Mouse (Mus musculus): ENCODE data around the gene Tmem109.
A peak's percentile ranks its signal among the peaks of the same experiment; 100 is the strongest.

Tmem109 gene

GRCm38 (mm10) chr19:10895016-10895528 lies 13.3 kb upstream of the Tmem109 start, which contains the start of gene Prpf19:
Gene Prpf19, plus strand, starts transcription at chr19:10895231.
- ATAC-seq (ENCODE audit: insufficient number of reproducible peaks, low FRiP score, low TSS enrichment): peak; percentile 94

- no peak for ATAC-seq (ENCODE audit: insufficient number of reproducible peaks, low FRiP score, low TSS enrichment)
Measured at GRCm38 (mm10) chr19:10892201-10892600, 10.4 kb upstream of the Tmem109 start.

GRCm38 (mm10) chr19:10880975-10881425 lies 801 bp downstream of the Tmem109 start:
- peak; percentile 21 for ATAC-seq (ENCODE audit: insufficient number of reproducible peaks, low FRiP score, low TSS enrichment)

- peak; percentile 17; the same call in 1 of the 2 replicates for ATAC-seq (ENCODE audit: insufficient number of reproducible peaks, low FRiP score, low TSS enrichment)
Measured at GRCm38 (mm10) chr19:10880085-10880974, 1.5 kb downstream of the Tmem109 start.

- ATAC-seq (ENCODE audit: insufficient number of reproducible peaks, low FRiP score, low TSS enrichment): peak; percentile 55
Measured at GRCm38 (mm10) chr19:10878201-10878837, 3.5 kb downstream of the Tmem109 start.

- no peak for ATAC-seq (ENCODE audit: insufficient number of reproducible peaks, low FRiP score, low TSS enrichment)
Measured at GRCm38 (mm10) chr19:10871328-10871961, 10.4 kb downstream of the Tmem109 start.

- no peak for ATAC-seq (ENCODE audit: insufficient number of reproducible peaks, low FRiP score, low TSS enrichment)
Measured at GRCm38 (mm10) chr19:10870676-10871075, 11.1 kb downstream of the Tmem109 start.

GRCm38 (mm10) chr19:10869886-10870527 lies 11.8 kb downstream of the Tmem109 start, which contains the start of gene Tmem132a:
Gene Tmem132a, minus strand, starts transcription at chr19:10869940.
- ATAC-seq (ENCODE audit: insufficient number of reproducible peaks, low FRiP score, low TSS enrichment): no peak

GRCm38 (mm10) chr19:10869241-10869885 lies 12.4 kb downstream of the Tmem109 start:
- ATAC-seq (ENCODE audit: insufficient number of reproducible peaks, low FRiP score, low TSS enrichment): peak; percentile 77

- ATAC-seq (ENCODE audit: insufficient number of reproducible peaks, low FRiP score, low TSS enrichment): peak; percentile 4; the same call in 1 of the 2 replicates
Measured at GRCm38 (mm10) chr19:10868623-10869141, 13.1 kb downstream of the Tmem109 start.

- no peak for ATAC-seq (ENCODE audit: insufficient number of reproducible peaks, low FRiP score, low TSS enrichment)
Measured at GRCm38 (mm10) chr19:10867946-10868622, 13.7 kb downstream of the Tmem109 start.

- no peak for ATAC-seq (ENCODE audit: insufficient number of reproducible peaks, low FRiP score, low TSS enrichment)
Measured at GRCm38 (mm10) chr19:10866351-10866750, 15.4 kb downstream of the Tmem109 start.

- no peak; the same call in 1 of the 2 replicates for ATAC-seq (ENCODE audit: insufficient number of reproducible peaks, low FRiP score, low TSS enrichment)
Measured at GRCm38 (mm10) chr19:10860072-10860497, 21.7 kb downstream of the Tmem109 start.

- no peak for ATAC-seq (ENCODE audit: insufficient number of reproducible peaks, low FRiP score, low TSS enrichment)
Measured at GRCm38 (mm10) chr19:10856520-10856919, 25.3 kb downstream of the Tmem109 start.

- ATAC-seq (ENCODE audit: insufficient number of reproducible peaks, low FRiP score, low TSS enrichment): no peak
Measured at GRCm38 (mm10) chr19:10855422-10855821, 26.4 kb downstream of the Tmem109 start.

GRCm38 (mm10) chr19:10847311-10848087 lies 34.3 kb downstream of the Tmem109 start:
- ATAC-seq (ENCODE audit: insufficient number of reproducible peaks, low FRiP score, low TSS enrichment): no peak

GRCm38 (mm10) chr19:10846150-10846549 lies 35.7 kb downstream of the Tmem109 start:
- ATAC-seq (ENCODE audit: insufficient number of reproducible peaks, low FRiP score, low TSS enrichment): no peak

- ATAC-seq (ENCODE audit: insufficient number of reproducible peaks, low FRiP score, low TSS enrichment): no peak
Measured at GRCm38 (mm10) chr19:10845454-10845853, 36.3 kb downstream of the Tmem109 start.
